Mouse (Mus musculus) small intestine, adult 2 months (tissue): Measurements from ENCODE around the gene Fgf18.

Experiments
- CTCF ChIP-seq: fragments of 200-500 bp; IDR thresholded peaks from 2 replicates; pipeline ENCODE4 v1.5.1; 2012; ENCODE audit warnings: low read depth, mild to moderate bottlenecking, control low read depth, inconsistent platforms, low read length, moderate library complexity, mixed read lengths; ENCODE audit not compliant: insufficient replicate concordance, insufficient read length; ENCODE audit errors: extremely low read depth
- POLR2A ChIP-seq: fragments of 200-500 bp; IDR thresholded peaks from 2 replicates; pipeline ENCODE4 v1.6.1; 2012; ENCODE audit warnings: low read depth, mild to moderate bottlenecking, control low read depth, inconsistent platforms, low read length, moderate library complexity

GRCm38 (mm10) chr11:33079424-33079823, 67.8 kb downstream of the Fgf18 start:
- TF ChIP-seq POLR2A = no peak
- TF ChIP-seq CTCF = no peak
